Mouse (Mus musculus) spleen, adult 18-20 months (tissue): ENCODE measurements around the gene Dmd.
"Not testable (repeated sequence)": the region's sequence is repeated elsewhere in the genome, so short reads cannot be mapped to it uniquely, and the experiment has no call there.

ENCODE experiments used
- DNase-seq, 2 experiments: peaks; one replicate each; pipeline ENCODE4 v3.0.0; 2022; ENCODE audit warnings: mixed read lengths in 2 of 2

Dmd gene

GRCm38 (mm10) chrX:82948630-82949029, at the start of gene Dmd:
Dmd (plus strand) TSS chrX:82948870.
- DNase-seq: no peak

GRCm38 (mm10) chrX:82901515-82901914, 47.2 kb upstream of the Dmd start:
- no peak for DNase-seq

- DNase-seq: no peak
Measured at GRCm38 (mm10) chrX:82987683-82988082, 39.0 kb downstream of the Dmd start.

- DNase-seq: no peak
Measured at GRCm38 (mm10) chrX:83050190-83050589, 101.5 kb downstream of the Dmd start.

- no peak for DNase-seq
Measured at GRCm38 (mm10) chrX:83116171-83116876, 167.7 kb downstream of the Dmd start.

GRCm38 (mm10) chrX:83117198-83117597, 168.5 kb downstream of the Dmd start:
- no peak for DNase-seq

GRCm38 (mm10) chrX:83220563-83220962, 271.9 kb downstream of the Dmd start:
- no peak for DNase-seq

- no peak for DNase-seq
Measured at GRCm38 (mm10) chrX:83221050-83221449, 272.4 kb downstream of the Dmd start.

- DNase-seq: no peak
Measured at GRCm38 (mm10) chrX:83487598-83487997, 538.9 kb downstream of the Dmd start, which contains the start of gene Tsga8. Tsga8 (minus strand) TSS chrX:83487924.

- no peak for DNase-seq
Measured at GRCm38 (mm10) chrX:83674998-83675397, 726.3 kb downstream of the Dmd start.

- DNase-seq: no peak
Measured at GRCm38 (mm10) chrX:83686547-83686946, 737.9 kb downstream of the Dmd start.

- no peak for DNase-seq
Measured at GRCm38 (mm10) chrX:83740533-83740932, 791.9 kb downstream of the Dmd start.

GRCm38 (mm10) chrX:83746301-83747008, 797.8 kb downstream of the Dmd start:
- DNase-seq: no peak

GRCm38 (mm10) chrX:83787406-83787805, 838.7 kb downstream of the Dmd start:
- DNase-seq: no peak

- DNase-seq: not testable (repeated sequence)
Measured at GRCm38 (mm10) chrX:83867469-83867868, 918.8 kb downstream of the Dmd start.

GRCm38 (mm10) chrX:83875389-83875788, 926.7 kb downstream of the Dmd start:
- DNase-seq: not testable (repeated sequence)

GRCm38 (mm10) chrX:83975895-83976294, 1027.2 kb downstream of the Dmd start:
- no peak for DNase-seq

- no peak for DNase-seq
Measured at GRCm38 (mm10) chrX:84001294-84001693, 1052.6 kb downstream of the Dmd start.

- not testable (repeated sequence) for DNase-seq
Measured at GRCm38 (mm10) chrX:84062431-84062830, 1113.8 kb downstream of the Dmd start.

GRCm38 (mm10) chrX:84165872-84166271, 1217.2 kb downstream of the Dmd start:
- DNase-seq: no peak

GRCm38 (mm10) chrX:84241297-84241859, 1292.7 kb downstream of the Dmd start:
- no peak for DNase-seq

- DNase-seq: no peak
Measured at GRCm38 (mm10) chrX:84330593-84330992, 1381.9 kb downstream of the Dmd start.

GRCm38 (mm10) chrX:84332177-84332576, 1383.5 kb downstream of the Dmd start:
- DNase-seq: no peak

- DNase-seq: no peak
Measured at GRCm38 (mm10) chrX:84364981-84365380, 1416.3 kb downstream of the Dmd start.
